ENCODE assay signal across 32 mouse cellular contexts in the genomic region with DNA sequence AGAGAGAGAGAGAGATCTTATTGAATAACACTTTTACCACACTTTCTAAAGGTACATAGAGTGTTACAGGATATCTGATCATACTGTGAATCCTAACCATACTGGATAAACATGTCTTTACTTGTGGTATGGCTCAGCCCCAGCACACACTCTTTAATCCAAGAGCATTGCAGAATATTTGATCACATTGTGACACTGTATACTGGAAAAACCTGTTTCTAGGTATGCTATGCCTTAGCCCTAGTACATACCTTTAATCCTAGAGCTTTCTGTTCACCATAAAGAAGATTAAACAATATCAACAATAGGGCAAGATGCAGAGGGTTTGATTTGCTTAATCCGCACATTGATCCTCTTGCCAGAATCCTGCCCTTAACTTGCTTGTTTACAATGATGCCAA.
"Had no signal": no experiment of that assay in that cellular context is flagged by ENCODE, and none has a peak within 500 bp of the region (broad histone marks: within the 10 kb centered on the region; RNA-seq: fewer than 3 reads in every experiment).

No protein-coding gene starts in this region.

- H3K36me3 ChIP-seq: limb, embryonic 10.5 days; limb, embryonic 12.5 days; limb, embryonic 13.5 days; limb, embryonic 15.5 days; liver, embryonic 12.5 days; liver, embryonic 13.5 days; liver, embryonic 15.5 days; lung, embryonic 15.5 days; midbrain, embryonic 10.5 days; midbrain, embryonic 12.5 days; midbrain, embryonic 13.5 days; midbrain, embryonic 15.5 days; neural tube, embryonic 12.5 days had no signal

- ATAC-seq: liver, embryonic 12.5 days; liver, postnatal 0 days; lung, postnatal 0 days; midbrain, embryonic 13.5 days; midbrain, embryonic 15.5 days; midbrain, embryonic 16.5 days had no signal

- H3K4me3 ChIP-seq: limb, embryonic 10.5 days; limb, embryonic 12.5 days; limb, embryonic 13.5 days; limb, embryonic 15.5 days; liver, embryonic 12.5 days; liver, embryonic 13.5 days; liver, embryonic 15.5 days; lung, embryonic 15.5 days; megakaryocyte, embryonic 14.5 days; midbrain, embryonic 10.5 days; midbrain, embryonic 12.5 days; midbrain, embryonic 13.5 days; midbrain, embryonic 15.5 days; myocyte; neural tube, embryonic 12.5 days had no signal

- H3K4me2 ChIP-seq: limb, embryonic 12.5 days; limb, embryonic 13.5 days; limb, embryonic 15.5 days; liver, embryonic 11.5 days; liver, embryonic 12.5 days; liver, embryonic 13.5 days; liver, embryonic 15.5 days; lung, embryonic 14.5 days; lung, embryonic 15.5 days; midbrain, embryonic 11.5 days; midbrain, embryonic 12.5 days; midbrain, embryonic 13.5 days; midbrain, embryonic 15.5 days; neural tube, embryonic 12.5 days had no signal

- H3K27me3 ChIP-seq: limb, embryonic 12.5 days; limb, embryonic 13.5 days; limb, embryonic 15.5 days; liver, embryonic 12.5 days; liver, embryonic 13.5 days; liver, embryonic 15.5 days; lung, embryonic 15.5 days; megakaryocyte, embryonic 14.5 days; midbrain, embryonic 12.5 days; midbrain, embryonic 13.5 days; midbrain, embryonic 15.5 days; neural tube, embryonic 12.5 days had no signal

- DNase-seq: left cerebral cortex, postnatal 4 days; liver; liver, embryonic 13.5 days; liver, postnatal 0 days; lung, adult 18-20 months; lung, adult 2 months; lung, embryonic 14.5 days; lung, postnatal 10 days; lung, postnatal 14 days; lung, postnatal 36 days; lung, postnatal 4 days; midbrain, embryonic 14.5 days had no signal

- H3K9ac ChIP-seq: limb, embryonic 12.5 days; limb, embryonic 13.5 days; limb, embryonic 15.5 days; liver, embryonic 12.5 days; liver, embryonic 13.5 days; liver, embryonic 14.5 days; liver, embryonic 15.5 days; liver, postnatal 0 days; lung, embryonic 14.5 days; lung, embryonic 15.5 days; midbrain, embryonic 12.5 days; midbrain, embryonic 13.5 days; midbrain, embryonic 15.5 days; neural tube, embryonic 12.5 days had no signal

- H3K9me3 ChIP-seq: limb, embryonic 10.5 days; limb, embryonic 12.5 days; limb, embryonic 13.5 days; limb, embryonic 15.5 days; liver, embryonic 12.5 days; liver, embryonic 13.5 days; liver, embryonic 15.5 days; lung, embryonic 15.5 days; megakaryocyte, embryonic 14.5 days; midbrain, embryonic 10.5 days; midbrain, embryonic 12.5 days; midbrain, embryonic 13.5 days; midbrain, embryonic 15.5 days; neural tube, embryonic 12.5 days had no signal

- H3K4me1 ChIP-seq: limb, embryonic 10.5 days; limb, embryonic 12.5 days; limb, embryonic 13.5 days; limb, embryonic 15.5 days; liver, embryonic 12.5 days; liver, embryonic 13.5 days; liver, embryonic 15.5 days; lung, embryonic 15.5 days; megakaryocyte, embryonic 14.5 days; midbrain, embryonic 10.5 days; midbrain, embryonic 12.5 days; midbrain, embryonic 13.5 days; midbrain, embryonic 15.5 days; neural tube, embryonic 12.5 days had no signal

- H3K27ac ChIP-seq: limb, embryonic 10.5 days; limb, embryonic 12.5 days; limb, embryonic 13.5 days; limb, embryonic 15.5 days; liver, embryonic 12.5 days; liver, embryonic 13.5 days; liver, embryonic 14.5 days; liver, embryonic 15.5 days; lung, embryonic 15.5 days; macrophage; midbrain, embryonic 10.5 days; midbrain, embryonic 12.5 days; midbrain, embryonic 13.5 days; midbrain, embryonic 15.5 days; neural tube, embryonic 12.5 days had no signal
